Mouse (Mus musculus) lung, postnatal 4 days (tissue): ENCODE measurements around the gene Zrsr1.

ENCODE experiments used
- DNase-seq, 2 experiments: peaks; one replicate each; pipeline ENCODE4 v3.0.0; 2021

Zrsr1 gene

GRCm38 (mm10) chr11:23013580-23014294, 41.9 kb downstream of the Zrsr1 start:
- DNase-seq = no peak

DNA sequence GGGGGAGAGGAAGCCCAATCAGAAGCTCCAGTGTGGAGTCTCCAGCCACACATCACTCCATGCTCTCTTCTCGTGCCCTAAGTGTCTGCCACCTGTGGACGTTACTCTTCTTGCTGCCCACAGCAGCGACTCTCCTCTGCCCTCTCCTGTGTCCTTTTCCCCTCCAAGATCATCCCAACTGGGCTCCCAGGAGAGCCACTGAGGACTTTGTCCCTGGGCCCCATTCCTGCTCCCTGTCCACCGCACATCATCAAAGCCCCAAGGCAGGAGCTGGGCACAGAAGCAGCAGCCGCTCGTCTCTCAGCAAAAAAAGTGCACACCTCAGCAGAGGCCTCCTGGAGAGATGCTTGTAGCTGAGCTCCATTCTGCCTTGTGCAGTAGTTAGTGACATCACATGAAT, 43.2 kb downstream of the Zrsr1 start:
- no peak for DNase-seq

- DNase-seq = no peak
Observed at GRCm38 (mm10) chr11:23017943-23018342, 46.1 kb downstream of the Zrsr1 start.

DNA sequence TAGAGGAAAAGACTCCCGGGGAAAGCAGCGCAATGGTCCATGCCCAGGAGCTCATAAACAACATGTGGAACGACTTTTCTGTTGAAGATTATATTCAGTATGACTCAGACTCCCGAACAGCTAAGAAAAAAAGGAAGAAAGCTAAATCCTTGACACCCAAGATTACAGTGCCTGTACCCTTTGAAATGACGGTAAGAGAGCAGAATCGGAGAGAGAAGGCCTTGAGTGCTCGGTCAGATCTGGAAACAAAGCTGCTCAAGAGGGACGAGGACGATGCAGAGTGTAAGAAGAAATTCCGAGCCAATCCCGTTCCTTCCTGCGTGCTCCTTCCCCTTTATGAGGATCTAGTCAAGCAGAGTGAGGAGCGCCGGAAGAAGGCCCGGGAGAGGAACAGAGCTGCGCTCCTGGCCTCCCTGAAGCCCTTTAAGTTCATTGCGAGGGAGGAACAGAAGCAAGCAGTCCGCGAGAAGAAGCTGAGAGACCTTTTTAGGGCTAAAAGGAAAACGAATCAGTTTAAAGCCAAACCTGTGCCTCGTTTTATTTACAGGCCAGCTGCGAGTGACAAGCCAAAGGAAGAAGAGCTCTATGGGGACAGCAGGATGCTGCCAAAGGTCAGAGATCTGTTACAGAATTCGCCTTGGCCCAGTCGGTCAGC, 48.4 kb downstream of the Zrsr1 start:
- DNase-seq = no peak

DNA sequence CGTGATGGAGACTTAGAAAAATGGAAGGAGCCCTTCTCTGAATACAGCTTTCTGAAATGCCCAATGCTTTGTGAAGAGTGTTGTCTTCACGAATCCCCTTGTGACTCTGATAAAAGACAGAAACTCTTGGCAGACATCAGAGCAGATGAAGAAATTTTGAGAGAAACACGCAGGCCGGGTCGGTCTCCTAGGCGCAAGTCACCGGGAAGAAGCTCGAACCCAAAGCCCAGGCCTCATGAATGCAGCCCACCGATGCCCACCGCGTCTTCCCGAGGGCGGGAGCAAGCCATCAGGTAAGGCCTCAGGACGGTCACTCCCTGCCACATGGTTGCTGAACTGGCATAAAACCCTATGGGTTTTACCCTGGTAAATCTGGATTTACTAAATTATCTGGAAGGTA, 49.0 kb downstream of the Zrsr1 start:
- no peak for DNase-seq

DNA sequence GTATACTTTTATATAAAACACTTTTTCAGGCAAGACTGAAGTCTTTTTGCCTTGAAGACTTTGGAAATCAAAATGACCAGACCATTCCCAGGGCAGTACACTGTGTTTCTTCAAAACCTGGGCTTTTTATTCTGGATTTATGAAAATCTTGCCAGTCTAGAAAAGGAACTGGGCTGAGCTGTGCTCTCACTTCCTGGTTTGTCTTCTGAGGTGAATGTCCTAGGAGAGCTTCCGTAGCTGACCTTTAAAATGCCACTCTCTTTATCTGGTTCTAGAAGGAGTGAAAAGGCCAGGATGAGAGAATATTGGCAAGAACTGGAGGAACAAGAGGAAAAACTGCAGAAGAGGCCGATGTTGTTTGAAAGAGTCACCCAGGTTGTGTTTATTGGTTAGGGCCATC, 51.4 kb downstream of the Zrsr1 start:
- no peak for DNase-seq

- no peak for DNase-seq
Observed at GRCm38 (mm10) chr11:23024169-23024568, 52.4 kb downstream of the Zrsr1 start.
